Mouse (Mus musculus) thymus, adult 2 months (tissue): ENCODE measurements around the gene Dck. TPM values are rescaled to one million over a fixed set of nuclear protein-coding genes. Genes with fewer than 3 reads are reported as not detected.
"Not testable (repeated sequence)": the region's sequence is repeated elsewhere in the genome, so short reads cannot be mapped to it uniquely, and the experiment has no call there.

Source experiments
- DNase-seq: peaks from one replicate; pipeline ENCODE4 v3.0.0; 2021
- H3K27ac ChIP-seq: fragments of 200-500 bp; 2 replicates; pipeline ENCODE4 v1.5.1; 2012; ENCODE audit warnings: low read length, control low read depth; ENCODE audit not compliant: control insufficient read depth, insufficient read depth
- H3K27me3 ChIP-seq: fragments of 200-500 bp; 2 replicates; pipeline ENCODE4 v1.6.1; 2012; ENCODE audit warnings: mild to moderate bottlenecking, low read length, moderate library complexity, mixed read lengths; ENCODE audit not compliant: control insufficient read depth, insufficient read depth
- H3K36me3 ChIP-seq: fragments of 200-500 bp; 2 replicates; pipeline ENCODE4 v1.6.1; 2012; ENCODE audit warnings: mild to moderate bottlenecking, low read length, moderate library complexity; ENCODE audit not compliant: control insufficient read depth, insufficient read depth
- H3K4me1 ChIP-seq: fragments of 200-500 bp; replicated peaks from 2 replicates; pipeline ENCODE4 v1.6.1; 2012; ENCODE audit warnings: low read length; ENCODE audit not compliant: control insufficient read depth, insufficient read depth
- H3K4me3 ChIP-seq: fragments of 200-500 bp; 2 replicates; pipeline ENCODE4 v1.5.1; 2012; ENCODE audit warnings: mild to moderate bottlenecking, low read length, control low read depth, moderate library complexity; ENCODE audit not compliant: control insufficient read depth, insufficient read depth
- CTCF ChIP-seq: fragments of 200-500 bp; IDR thresholded peaks from 2 replicates; pipeline ENCODE4 v1.5.1; 2012; ENCODE audit warnings: mild to moderate bottlenecking, control low read depth, low read length, moderate library complexity, borderline replicate concordance; ENCODE audit not compliant: control insufficient read depth, poor library complexity, insufficient read depth; ENCODE audit errors: extremely low read depth
- POLR2A ChIP-seq: fragments of 200-500 bp; IDR thresholded peaks from 2 replicates; pipeline ENCODE4 v1.6.1; 2012; ENCODE audit warnings: mild to moderate bottlenecking, low read length, control low read depth, moderate library complexity; ENCODE audit not compliant: control insufficient read depth, poor library complexity, insufficient read depth; ENCODE audit errors: extremely low read depth
- WGBS: fragments of 180-500 bp; shearing (Covaris S2); methylation state at CpG from one replicate; pipeline ENCODE4 v1.1.7; 2018; 5-methylcytosine and 5-hydroxymethylcytosine counted together
- polyA plus RNA-seq: library from polyadenylated mRNA; depleted of rRNA; stranded (reverse); fragments of >200 nt; gene quantifications from 2 replicates; pipeline ENCODE4 v1.2.3, GENCODE M21; 2012

Gene Dck
- polyA plus RNA-seq, 1 experiment = 58.2 TPM

DNA sequence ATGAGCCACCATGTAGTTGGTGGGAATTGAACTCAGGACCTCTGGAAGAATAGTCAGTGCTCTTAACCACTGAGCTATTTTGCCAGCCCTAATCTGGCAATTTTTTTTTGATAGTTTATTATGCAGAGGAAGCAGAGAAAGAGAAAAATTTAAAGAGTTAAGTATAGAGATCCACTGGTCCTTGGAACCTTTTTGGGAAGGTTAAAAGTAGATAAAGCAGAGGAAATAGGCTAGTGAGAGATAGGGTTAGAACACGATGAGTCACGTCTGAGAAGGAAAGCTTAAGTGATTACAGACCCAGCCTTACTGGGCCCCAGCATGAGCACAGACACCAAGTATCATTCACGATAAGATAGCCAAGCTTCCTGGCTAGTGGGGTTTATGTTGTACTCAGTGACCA, 40.8 kb upstream of the Dck start:
- H3K4me3 ChIP-seq = no peak overlapping the region
- no peaks in the 10 kb centered on the region for H3K27me3 ChIP-seq
- 81% methylated on average over 3 of the region's 3 CpGs for WGBS
- TF ChIP-seq POLR2A = no peak
- TF ChIP-seq CTCF = no peak
- no peaks in the 10 kb centered on the region; the same call in 1 of the 2 replicates for H3K36me3 ChIP-seq
- no peak for DNase-seq
- H3K4me1 ChIP-seq = peaks cover 15% of the 10 kb centered on the region
- no peak overlapping the region for H3K27ac ChIP-seq

DNA sequence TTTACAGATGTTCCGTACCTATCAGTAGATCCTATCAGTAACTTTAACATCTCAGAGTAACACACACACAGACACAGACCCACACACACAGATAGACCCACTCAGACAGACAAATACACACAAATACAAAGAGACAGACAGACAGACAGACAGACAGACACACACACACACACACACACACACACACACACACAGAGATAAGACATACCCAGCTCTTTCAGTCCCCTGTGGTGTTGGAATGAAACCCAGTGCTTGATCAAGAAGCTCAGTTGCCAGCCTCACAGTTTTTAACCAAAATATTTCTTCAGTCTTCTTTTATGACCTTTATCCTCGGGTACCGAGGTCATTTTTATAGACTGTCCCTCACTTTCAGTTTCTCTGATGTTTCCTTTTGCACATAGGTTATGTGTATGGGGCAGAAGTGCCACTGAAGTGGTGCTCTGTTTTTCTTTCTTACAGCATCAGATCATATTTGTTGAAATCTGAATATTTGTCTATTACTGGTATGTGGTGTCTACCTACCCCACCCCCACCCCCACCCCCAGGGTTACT, 37.1 kb upstream of the Dck start:
- TF ChIP-seq POLR2A = no peak
- DNase-seq = no peak
- WGBS = 39% methylated on average over 3 of the region's 3 CpGs
- H3K4me1 ChIP-seq = no peaks in the 10 kb centered on the region
- no peaks in the 10 kb centered on the region; the same call in 1 of the 2 replicates for H3K36me3 ChIP-seq
- no peak overlapping the region for H3K4me3 ChIP-seq
- H3K27ac ChIP-seq = no peak overlapping the region
- no peaks in the 10 kb centered on the region for H3K27me3 ChIP-seq

DNA sequence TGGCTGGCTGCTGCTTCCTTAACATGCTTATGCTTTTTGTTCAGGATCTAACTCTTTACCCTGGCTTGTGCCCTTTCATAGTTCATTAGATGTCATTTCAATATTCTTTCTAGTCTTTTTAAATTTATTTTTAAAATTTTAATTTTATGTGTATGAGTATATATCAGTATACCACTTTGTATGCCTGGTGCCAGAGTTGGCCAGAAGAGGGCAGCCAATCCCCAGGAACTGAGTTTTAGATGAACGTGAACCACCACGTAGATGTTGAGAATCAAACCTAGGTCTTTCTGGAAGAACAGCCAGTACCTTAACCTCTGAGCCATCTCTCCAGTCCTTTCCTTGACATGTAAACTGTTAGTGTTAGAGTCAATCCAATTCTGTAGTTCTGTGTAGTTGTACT, 30.0 kb upstream of the Dck start:
- peak; percentile 69 for DNase-seq
- H3K4me1 ChIP-seq = no peaks in the 10 kb centered on the region
- TF ChIP-seq POLR2A = no peak
- no peak for TF ChIP-seq CTCF
- H3K27me3 ChIP-seq = no peaks in the 10 kb centered on the region
- no peak overlapping the region for H3K4me3 ChIP-seq
- no peaks in the 10 kb centered on the region for H3K36me3 ChIP-seq
- no peak overlapping the region for H3K27ac ChIP-seq
- WGBS = 92% methylated on average over 2 of the region's 2 CpGs

DNA sequence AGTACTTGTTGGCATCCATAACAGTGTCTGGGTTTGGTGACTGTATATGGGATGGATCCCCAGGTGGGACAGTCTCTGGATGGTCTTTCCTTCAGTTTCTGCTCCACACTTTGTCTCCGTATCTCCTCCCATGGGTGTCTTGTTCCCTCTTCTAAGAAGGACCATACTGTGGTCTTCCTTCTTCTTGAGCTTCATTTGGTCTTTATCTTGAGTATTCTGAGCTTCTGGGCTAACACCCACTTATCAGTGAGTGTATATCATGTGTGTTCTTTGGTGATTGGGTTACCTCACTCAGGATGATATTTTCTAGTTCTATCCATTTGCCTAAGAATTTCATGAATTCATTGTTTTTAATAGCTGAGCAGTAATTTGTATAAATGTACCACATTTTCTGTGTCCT, 23.7 kb upstream of the Dck start:
- H3K36me3 ChIP-seq, H3K27ac ChIP-seq, DNase-seq, H3K27me3 ChIP-seq, H3K4me1 ChIP-seq, H3K4me3 ChIP-seq: not testable (repeated sequence)
- 100% methylated on average over 1 of the region's 1 CpGs for WGBS

DNA sequence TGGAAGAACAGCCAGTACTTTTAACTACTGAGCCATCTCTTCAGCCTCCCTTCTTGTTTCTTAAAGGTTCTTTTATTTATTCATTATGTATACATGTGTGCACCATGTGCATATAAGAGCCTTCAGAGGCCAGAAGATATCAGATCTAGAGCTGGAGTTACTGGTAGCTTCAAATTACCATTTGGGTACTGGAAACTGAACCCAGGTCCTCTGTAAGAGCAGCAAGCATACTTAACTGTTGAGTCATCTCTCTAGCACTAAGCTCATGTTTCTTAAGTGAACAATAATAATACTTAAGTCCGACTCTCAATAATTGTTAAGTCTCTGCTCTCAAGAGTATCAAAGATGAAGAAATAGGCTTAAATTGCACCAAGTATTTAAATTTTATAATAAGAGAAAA, 17.0 kb upstream of the Dck start:
- no peak for DNase-seq
- Histone ChIP-seq H3K27me3 (no peaks in the 10 kb centered on the region), H3K4me1 (no peaks in the 10 kb centered on the region), H3K27ac (no peak overlapping the region), H3K4me3 (no peak overlapping the region), H3K36me3 (peaks cover 11% of the 10 kb centered on the region; the same call in 1 of the 2 replicates)
- WGBS = 90% methylated on average over 1 of the region's 1 CpGs
- TF ChIP-seq CTCF (no peak), POLR2A (no peak)

DNA sequence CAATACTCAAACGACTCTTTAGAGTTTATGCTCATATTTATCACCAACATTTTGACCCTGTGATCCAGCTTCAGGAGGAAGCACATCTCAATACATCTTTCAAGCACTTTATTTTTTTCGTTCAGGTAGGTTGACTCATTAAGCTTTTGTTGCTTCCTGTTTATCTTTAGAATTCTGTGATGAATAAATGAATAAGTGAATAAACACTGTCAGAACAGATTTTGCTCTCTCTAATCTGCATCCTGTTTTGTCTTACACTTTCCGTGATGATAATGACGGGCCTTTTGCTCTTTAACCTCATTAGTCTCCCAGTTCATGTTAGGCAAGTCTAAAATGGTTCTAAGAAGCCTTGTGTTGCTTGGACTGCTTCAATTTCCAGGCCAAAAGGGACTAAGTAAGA, 11.6 kb upstream of the Dck start:
- TF ChIP-seq CTCF (no peak), POLR2A (no peak)
- no peaks in the 10 kb centered on the region for H3K4me1 ChIP-seq
- H3K36me3 ChIP-seq = peaks cover 27% of the 10 kb centered on the region
- H3K27me3 ChIP-seq = no peaks in the 10 kb centered on the region
- no peak overlapping the region for H3K27ac ChIP-seq
- no peak overlapping the region for H3K4me3 ChIP-seq
- no peak for DNase-seq
- 95% methylated on average over 4 of the region's 4 CpGs for WGBS

DNA sequence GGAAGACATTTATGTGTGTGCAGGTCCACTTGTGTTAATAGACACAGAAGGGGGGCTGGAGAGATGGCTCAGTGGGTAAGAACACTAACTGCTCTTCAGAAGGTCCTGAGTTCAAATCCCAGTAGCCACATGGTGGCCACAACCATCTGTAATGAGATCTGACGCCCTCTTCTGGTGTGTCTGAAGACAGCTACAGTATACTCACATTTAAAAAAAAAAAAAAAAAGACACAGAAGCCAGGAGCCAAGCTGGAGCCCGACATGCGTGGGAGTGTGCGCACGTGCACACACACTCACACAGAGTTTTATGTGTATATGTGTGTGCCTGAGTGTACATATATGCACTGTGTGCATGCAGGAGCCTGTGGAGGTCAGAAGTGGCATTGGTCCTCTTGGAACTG, 2.2 kb upstream of the Dck start:
- Histone ChIP-seq H3K4me3 (no peak overlapping the region), H3K4me1 (no peaks in the 10 kb centered on the region), H3K36me3 (no peaks in the 10 kb centered on the region; the same call in 1 of the 2 replicates), H3K27me3 (no peaks in the 10 kb centered on the region), H3K27ac (no peak overlapping the region)
- TF ChIP-seq POLR2A (no peak), CTCF (no peak)
- 93% methylated on average over 5 of the region's 5 CpGs for WGBS
- no peak for DNase-seq
